Mouse (Mus musculus): ENCODE measurements around the gene Qrsl1.

Qrsl1 gene

DNA sequence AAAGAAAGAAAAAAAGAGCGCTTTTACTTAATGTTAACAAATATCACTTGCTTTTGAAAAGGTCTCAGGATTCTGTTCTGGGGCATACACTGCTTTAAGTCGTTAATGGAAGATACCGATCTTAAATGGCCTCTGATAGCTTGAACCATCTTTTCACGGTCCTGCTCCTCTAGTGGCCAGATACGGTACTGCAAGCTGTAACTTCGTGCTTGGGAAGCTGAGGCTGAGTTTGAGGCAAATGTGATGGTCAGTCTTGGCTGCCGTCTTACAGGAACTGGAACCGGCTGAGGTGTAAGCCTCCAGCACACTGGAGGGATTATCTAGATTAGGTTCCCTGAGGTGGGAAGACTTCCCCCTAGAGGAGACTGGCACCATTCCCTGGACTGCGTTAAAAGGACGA lies 30.8 kb downstream of the Qrsl1 start:
- DNase-seq (ENCODE audit: low spot score in 2 of 2) = no peak

DNA sequence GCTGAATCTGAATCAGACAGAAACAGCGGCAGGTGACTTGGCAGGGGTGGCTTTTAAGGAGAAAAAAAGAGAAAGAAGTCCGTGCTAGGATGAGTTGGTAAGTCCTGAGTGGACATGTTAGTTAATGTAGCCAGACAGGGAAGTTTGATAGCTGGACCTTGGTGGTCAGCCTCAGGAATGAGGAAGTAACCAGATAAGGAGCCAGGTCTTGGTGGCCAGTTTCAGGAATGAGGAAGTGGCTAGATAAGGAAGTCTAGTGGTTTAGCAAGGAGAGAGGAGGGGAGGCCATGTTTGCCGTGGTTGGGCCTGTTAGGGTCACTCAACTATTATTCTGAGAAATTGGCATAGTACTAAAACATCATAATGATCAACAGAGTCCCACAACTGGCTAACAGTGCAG lies 45.2 kb downstream of the Qrsl1 start:
- DNase-seq (ENCODE audit: low spot score in 2 of 2) = no peak

DNA sequence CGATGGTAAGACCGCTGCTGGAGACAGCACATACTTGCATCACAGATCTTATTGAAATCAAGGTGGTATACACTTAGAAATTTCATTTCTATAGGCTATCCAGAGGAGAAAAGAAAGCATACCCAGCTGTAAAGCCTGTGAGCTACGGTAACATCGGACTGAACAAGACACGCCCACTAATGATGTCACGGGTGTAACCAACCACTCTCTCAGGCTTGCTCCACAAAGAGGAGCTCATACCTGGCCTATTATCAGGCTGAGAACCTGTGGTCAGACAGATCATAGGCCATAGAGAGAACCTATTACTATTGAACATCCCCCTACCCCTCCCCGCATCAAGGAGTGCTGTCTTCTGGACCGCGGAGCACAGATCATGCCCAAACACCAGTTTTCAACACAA lies 45.6 kb downstream of the Qrsl1 start:
- no peak for DNase-seq (ENCODE audit: low spot score in 2 of 2)

DNA sequence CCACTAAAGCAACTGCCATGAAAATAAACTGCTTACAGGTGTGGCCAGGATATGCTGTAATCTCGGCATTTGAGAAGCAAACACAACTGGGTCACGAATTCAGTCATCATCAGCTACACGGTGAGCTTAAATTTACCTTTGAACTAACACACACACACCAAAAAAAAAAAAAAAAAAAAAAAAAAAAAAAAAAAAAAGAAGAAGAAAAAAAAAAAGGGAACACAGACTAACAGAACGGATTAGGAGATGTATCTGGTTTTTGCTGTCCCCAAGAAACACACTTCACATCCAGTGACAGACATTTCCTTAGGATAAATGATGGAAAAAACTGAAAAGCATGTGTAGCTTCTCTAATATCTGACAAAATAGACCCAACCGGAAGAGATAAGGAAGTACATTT lies 49.6 kb downstream of the Qrsl1 start:
- no peak for DNase-seq (ENCODE audit: low spot score in 2 of 2)

DNA sequence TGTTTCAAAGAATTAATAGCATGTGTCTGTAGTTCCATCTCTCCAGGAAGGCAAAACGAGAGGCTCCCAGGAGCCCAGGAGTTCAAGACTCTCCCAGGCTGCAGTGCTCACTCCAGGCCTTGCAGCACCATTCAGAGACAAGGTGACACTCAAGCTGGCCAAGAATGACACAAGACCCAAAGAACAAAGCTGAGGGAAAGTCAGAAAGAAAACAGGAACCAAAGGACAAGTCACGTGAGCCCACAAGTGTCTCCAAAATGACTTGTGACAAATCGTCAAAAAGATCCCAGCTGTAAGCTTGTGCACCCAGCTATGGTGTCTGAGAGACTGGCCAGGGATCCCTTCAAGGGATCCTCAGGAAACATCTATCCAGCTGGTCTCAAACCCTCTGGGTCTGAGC lies 52.1 kb downstream of the Qrsl1 start:
- DNase-seq (ENCODE audit: low spot score in 2 of 2) = no peak

DNA sequence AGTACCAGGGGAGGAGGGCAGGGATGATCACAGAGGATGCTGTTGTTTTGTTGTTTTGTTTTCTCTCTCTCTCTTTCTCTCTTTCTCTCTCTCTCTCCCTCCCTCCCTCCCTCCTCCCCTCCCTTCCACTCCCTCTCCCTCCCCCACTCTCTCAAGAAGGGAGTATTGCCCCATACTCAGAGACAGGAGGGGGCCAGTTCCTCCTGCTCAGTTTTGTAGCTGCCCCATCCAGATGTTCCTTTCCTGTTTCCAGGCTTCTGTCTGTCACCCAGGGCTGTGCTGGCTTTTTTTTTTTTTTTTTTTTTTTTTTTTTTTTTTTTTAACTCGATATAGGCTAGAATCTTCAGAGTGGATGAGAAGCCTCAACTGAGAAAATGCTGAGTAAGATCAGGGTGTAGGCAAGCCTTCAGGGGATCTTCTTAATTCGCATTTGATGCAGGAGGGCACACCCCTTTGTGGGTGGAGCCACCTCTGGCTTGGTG lies 55.4 kb downstream of the Qrsl1 start:
- DNase-seq (ENCODE audit: low spot score in 2 of 2) = no peak

DNA sequence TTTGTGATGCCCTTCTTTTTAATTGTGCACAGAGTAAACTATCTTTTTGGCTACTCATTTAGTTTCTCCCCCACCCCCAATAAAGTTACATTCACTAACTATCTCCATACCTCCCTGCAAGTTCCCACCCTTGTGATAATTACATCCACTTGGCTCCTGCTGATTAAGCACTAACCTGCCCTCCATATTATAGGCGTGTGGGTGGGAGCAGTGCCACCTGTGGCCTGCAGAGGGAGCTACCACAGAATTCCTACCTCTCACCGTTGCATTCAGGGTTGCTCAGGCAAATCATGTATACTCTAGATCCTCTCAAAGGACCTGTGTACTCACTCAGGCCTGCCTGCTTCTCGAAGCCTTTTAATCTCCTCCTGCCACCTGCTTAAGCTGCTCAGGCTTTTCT lies 56.1 kb downstream of the Qrsl1 start:
- no peak for DNase-seq (ENCODE audit: low spot score in 2 of 2)

DNA sequence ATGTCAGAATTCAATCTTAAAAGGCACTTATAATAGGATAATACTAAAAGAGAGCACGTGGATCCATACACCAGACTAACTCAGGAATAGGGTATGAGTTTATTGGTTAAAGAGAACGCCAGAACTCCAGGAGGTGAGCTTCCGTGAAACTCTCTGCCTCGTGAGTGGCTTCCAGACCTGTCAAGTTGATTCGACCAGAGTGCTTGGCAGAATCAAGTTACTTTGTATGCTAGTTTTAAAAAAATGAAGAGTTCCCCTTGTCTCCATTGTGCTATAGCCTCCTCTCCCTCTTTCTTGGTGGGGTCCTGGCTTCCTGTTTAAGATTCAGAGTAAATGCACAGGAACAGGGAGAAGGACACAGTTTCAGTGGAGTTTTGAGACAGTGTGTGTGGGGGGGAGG lies 60.1 kb downstream of the Qrsl1 start:
- no peak for DNase-seq (ENCODE audit: low spot score in 2 of 2)

DNA sequence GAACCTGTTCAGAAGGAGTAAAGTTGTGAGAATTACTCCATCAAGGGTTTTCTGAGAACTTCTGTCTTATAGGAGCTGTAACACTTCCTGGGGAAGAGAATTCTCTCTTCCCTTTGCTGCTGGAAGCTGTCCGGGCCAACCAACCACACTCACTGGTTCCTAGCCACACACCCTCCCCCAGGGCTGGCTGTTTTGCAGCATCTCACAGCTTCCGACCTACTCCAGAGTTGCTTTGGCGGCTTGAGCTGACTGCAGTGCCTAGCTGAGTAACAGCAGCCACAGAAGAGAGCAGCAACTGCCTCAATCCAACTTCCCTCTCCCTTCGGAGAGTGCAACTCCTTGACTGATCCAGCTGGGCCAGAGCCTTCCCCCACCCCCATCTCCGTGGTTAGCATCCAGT lies 68.7 kb downstream of the Qrsl1 start:
- peak; percentile 6 to 8 for DNase-seq (ENCODE audit: low spot score in 2 of 2)

DNA sequence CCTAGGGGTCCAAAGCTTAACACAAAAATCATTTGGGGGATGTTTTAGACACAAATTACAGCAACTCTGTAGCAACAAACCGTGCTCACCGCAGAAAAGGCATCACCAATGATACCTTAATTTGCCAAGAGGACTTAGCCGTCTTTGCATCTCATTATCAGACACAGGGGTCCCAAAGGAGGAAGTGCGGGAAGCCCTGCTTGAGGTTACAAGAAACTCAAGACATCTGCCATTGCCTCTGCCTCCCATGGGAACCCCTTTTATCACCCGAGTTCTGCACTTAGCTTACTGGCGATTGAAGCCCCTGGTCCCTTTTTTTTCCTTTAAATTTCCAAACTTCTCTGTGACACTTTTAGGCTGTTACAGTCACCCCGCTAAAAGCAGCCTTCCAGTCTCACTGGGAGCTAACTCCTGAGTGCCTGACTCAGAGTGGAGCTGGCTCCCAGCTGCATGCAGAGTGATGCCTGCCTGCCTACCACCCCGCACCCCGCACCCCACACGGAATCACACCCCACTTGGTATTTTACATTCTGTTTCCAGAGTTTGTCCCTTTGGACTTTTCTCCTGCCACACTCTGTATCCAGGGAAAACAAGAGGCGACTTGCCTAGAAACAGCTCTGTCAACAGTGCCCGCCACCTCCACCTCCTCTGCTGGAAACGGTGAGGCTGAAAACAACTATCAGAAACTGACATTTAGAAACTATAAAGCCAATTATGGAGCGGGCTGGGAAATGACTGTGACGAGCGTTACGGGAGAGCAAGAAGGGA lies 71.1 kb downstream of the Qrsl1 start:
- peak; percentile 13 for DNase-seq (ENCODE audit: low spot score in 2 of 2)

DNA sequence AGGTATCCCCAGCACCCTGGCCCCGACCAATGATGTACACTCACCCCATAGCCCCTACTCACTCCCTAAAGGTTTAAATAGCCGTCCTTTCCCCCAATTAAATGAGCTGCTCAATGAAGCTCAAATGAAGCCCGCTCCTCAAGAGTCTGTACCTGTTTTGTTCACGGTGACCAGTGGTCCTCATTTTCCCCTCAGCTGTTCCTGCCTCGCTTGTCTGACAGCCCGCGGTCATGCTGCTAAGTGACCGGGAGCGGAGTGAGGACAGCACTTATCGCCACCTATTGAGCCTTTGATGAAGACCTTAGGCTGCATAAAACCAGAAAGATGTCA lies 72.9 kb downstream of the Qrsl1 start:
- DNase-seq (ENCODE audit: low spot score in 2 of 2) = no peak

DNA sequence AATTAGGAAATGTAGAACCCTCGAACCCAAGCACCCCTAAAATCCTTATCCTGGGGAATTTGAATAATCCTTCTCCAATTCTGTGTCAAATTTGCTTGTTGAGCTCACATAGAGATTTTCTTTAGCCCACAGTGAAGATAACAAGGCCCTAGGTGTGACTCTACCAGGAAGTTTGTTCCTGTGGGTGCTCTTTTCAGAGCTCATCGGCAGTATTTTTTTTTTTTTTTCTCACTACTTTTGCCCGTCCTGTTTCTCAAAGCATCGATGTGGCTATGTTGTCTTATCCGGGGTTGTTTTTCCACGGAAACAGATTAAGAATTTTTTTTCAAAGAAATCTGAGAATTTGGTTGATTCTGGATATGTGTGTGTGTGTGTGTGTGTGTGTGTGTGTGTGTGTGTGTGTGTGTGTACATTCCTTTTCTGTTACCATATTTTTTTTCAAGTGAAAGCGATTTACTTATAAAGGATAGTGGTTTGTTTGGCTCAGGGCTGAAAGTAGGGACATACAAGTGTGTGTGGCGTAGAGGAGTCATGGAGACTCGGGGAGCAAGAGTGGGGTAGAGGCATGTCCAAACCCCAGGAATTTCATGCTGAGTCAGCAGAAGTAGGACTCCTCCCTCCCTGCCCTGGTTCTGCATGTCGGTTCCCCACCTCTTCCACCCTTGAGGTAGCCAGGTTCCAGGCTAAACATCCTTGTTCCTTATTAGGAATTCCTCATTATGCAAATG lies 73.4 kb downstream of the Qrsl1 start:
- DNase-seq (ENCODE audit: low spot score in 2 of 2) = no peak

DNA sequence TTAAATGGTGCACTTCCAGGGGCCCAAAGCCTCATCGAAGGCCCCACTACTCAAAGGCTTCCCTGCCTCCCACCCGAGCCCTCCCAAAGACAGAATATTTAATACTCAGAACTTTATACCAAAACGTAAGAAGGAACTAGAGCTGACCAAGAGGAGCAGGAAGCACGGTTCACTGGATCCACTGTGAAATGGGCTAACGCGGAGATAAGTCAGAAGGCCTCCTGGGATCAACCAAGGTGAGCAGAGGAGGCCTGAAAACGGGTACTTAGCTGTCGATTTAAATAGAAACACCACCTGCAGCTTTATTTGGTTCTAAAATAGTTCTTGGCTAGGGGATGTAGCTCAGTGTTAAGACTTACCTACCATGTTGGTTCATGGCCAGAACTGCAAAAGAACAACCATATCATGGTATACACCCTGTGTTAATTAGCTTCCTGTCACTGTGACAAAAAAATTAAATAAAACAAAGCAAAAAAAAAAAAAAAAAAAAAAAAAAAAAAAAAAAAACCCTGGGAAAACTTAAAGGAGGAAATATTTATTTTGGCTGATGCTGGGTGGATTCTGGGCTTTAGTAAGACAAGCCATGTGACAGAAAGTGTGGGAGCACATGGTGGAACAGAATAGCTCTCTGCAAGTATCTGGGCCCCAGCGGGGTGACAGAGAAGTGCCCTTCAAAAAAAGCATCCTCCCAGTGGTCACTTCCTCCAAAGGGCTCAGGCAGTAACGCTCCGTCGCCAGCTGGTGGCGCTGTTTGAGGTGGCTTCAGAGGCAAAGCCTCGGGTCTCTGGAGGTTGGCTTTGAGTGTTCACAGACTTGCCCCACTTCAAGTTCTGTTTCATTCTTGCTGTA lies 74.5 kb downstream of the Qrsl1 start:
- DNase-seq (ENCODE audit: low spot score in 2 of 2) = no peak

DNA sequence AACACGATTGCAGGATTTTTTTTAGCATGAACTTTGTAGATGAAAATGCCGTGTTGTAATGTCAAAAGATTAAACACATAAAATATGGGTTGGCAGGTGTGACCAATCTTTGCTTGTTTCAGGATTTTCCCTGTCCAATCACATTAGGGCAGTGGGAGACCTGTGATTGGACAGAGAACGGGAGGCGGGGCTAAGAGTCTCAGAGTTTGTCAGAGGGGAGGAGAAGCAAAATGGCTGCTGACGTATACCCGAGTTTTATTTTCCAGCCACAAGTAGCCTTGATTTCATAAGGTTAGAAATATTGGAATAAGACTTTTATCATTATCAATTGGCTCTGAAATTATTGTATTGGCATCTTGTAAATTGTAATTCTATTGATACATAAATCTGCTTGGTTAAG lies 75.8 kb downstream of the Qrsl1 start:
- DNase-seq (ENCODE audit: low spot score in 2 of 2) = no peak

DNA sequence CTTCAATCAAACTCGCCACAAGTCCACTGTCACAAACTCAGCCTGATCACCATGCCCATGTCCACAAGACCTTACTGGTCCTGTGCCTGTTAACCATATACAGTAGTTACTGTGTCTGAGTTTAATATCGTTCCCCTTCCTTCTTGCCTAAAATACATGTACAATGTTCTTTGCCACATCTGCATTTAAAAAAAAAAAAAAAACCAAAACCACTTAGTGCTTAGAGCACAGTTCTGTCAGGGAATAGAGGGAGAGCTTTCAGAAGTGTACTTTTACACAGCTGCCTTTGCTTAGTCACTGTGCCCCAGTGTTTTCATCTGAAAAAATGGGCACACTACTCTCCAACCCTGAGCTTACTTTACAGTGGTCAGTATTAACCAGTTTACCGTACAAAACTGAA lies 76.8 kb downstream of the Qrsl1 start:
- no peak for DNase-seq (ENCODE audit: low spot score in 2 of 2)

All from frontal cortex, postnatal 36 days (tissue).